Mouse (Mus musculus) lung, postnatal 0 days (tissue): Measurements from ENCODE around the gene Dag1.

ENCODE experiments used
- CTCF ChIP-seq: IDR thresholded peaks from 2 replicates; pipeline ENCODE4 v1.5.1; 2016; ENCODE audit warnings: antibody characterized with exemption, mild to moderate bottlenecking
- EP300 ChIP-seq: IDR thresholded peaks from 2 replicates; pipeline ENCODE4 v1.6.1; 2016; ENCODE audit warnings: antibody characterized with exemption, mild to moderate bottlenecking, control low read depth

DNA sequence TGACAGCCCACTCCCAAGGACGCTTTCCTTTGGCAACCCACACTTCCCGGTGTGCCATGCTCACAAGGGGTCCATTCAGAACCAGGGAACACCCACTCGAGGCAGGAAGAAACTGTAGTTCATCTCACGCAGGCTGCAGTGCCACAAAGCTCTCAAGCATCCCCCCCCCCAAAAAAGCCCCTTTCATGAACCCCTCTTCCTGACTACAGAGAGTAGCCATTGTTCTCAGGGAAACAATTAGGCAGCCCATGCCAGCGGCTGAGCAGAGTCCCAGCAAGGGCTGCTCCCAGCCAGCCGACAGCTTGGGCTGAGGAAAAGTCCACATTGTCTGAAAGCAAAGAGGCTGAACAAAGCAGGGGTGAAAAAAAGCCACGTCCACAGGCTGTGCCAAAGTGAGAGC lies 50.7 kb downstream of the Dag1 start:
- TF ChIP-seq CTCF (no peak), EP300 (no peak)
